Mouse (Mus musculus) megakaryocyte, embryonic 14.5 days (primary cell): ENCODE results near the gene Morc3.

Experiments used
- FLI1 ChIP-seq: IDR thresholded peaks from 2 replicates; pipeline ENCODE4 v1.6.1; 2012; ENCODE audit warnings: low read length, inconsistent platforms, mixed read lengths
- GATA1 ChIP-seq: IDR thresholded peaks from 3 replicates; pipeline ENCODE4 v1.6.1; 2012; ENCODE audit warnings: mixed read lengths, low read length, inconsistent platforms, borderline replicate concordance

DNA sequence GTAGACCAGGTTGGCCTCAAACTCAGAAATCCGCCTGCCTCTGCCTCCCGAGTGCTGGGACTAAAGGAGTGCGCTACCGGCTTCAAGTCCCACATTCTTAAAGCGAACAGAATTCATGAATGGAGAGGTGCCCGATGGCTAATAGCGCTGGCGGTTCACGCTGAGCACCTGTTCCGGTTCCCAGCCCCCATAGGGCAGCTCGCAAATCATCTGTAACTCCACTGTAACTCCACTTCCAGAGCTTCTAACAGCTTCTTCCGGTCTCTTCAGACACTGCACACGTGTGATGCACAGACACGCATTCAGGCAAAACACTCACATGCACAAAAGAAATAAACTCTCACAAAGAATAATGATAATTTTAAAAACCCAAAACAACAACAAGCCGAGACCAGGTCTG is 2.4 kb upstream of the Morc3 start:
- TF ChIP-seq GATA1 (no peak), FLI1 (no peak)
